Mouse (Mus musculus) heart, adult 2 months (tissue): ENCODE results near the gene Gm16223. TPM values are rescaled to one million over a fixed set of nuclear protein-coding genes. Genes with fewer than 3 reads are reported as not detected.

ENCODE experiments used
- DNase-seq, 2 experiments: peaks; one replicate each; pipeline ENCODE4 v3.0.0; 2021
- H3K27ac ChIP-seq: fragments of 200-600 bp; 2 replicates; pipeline ENCODE4 v1.8.1; 2022
- H3K27me3 ChIP-seq: fragments of 200-500 bp; 2 replicates; pipeline ENCODE4 v1.6.1; 2012; ENCODE audit warnings: mild to moderate bottlenecking, low read length, inconsistent platforms, mixed read lengths; ENCODE audit not compliant: control insufficient read depth, insufficient read depth
- H3K36me3 ChIP-seq: fragments of 200-500 bp; 2 replicates; pipeline ENCODE4 v1.6.1; 2012; ENCODE audit warnings: low read length, inconsistent platforms; ENCODE audit not compliant: control insufficient read depth, insufficient read depth
- H3K4me1 ChIP-seq: fragments of 200-500 bp; 2 replicates; pipeline ENCODE4 v1.6.1; 2011; ENCODE audit warnings: low read length; ENCODE audit not compliant: control insufficient read depth, insufficient read depth
- H3K4me3 ChIP-seq: fragments of 200-600 bp; 2 replicates; pipeline ENCODE4 v1.8.1; 2022
- H3K79me2 ChIP-seq: fragments of 200-500 bp; replicated peaks from 2 replicates; pipeline ENCODE4 v1.6.1; 2012; ENCODE audit warnings: mild to moderate bottlenecking, inconsistent platforms, low read length, moderate library complexity, mixed read lengths; ENCODE audit not compliant: control insufficient read depth, insufficient read depth
- H3K9ac ChIP-seq: fragments of 200-500 bp; 2 replicates; pipeline ENCODE4 v1.6.1; 2012; ENCODE audit warnings: low read depth, mild to moderate bottlenecking, control low read depth, inconsistent platforms, low read length, mixed read lengths
- CTCF ChIP-seq: fragments of 200-600 bp; IDR thresholded peaks from 2 replicates; pipeline ENCODE4 v1.8.1; 2022; ENCODE audit warnings: antibody characterized with exemption, mild to moderate bottlenecking, moderate library complexity
- EP300 ChIP-seq: fragments of 200-500 bp; IDR thresholded peaks from 2 replicates; pipeline ENCODE4 v1.6.1; 2011; ENCODE audit warnings: low read depth, low read length, control low read depth; ENCODE audit not compliant: insufficient read depth
- POLR2A ChIP-seq: fragments of 200-500 bp; IDR thresholded peaks from 2 replicates; pipeline ENCODE4 v1.6.1; 2011; ENCODE audit warnings: mild to moderate bottlenecking, low read depth, low read length, control low read depth; ENCODE audit not compliant: insufficient read depth
- WGBS: fragments of 180-500 bp; shearing (Covaris S2); methylation state at CpG from one replicate; pipeline ENCODE4 v1.1.7; 2018; 5-methylcytosine and 5-hydroxymethylcytosine counted together
- intact Hi-C: fragments of 180-260 bp; cut with DNase I; formaldehyde crosslinking; loops from one replicate; pipeline ENCODE4 v1.15.1; 2025
- polyA plus RNA-seq: library from polyadenylated mRNA; depleted of rRNA; stranded (reverse); fragments of >200 nt; gene quantifications from 2 replicates; pipeline ENCODE4 v1.2.3, GENCODE M21; 2012
- total RNA-seq, 2 experiments: library from RNA; stranded (reverse); gene quantifications; 2 replicates each; pipeline ENCODE4 v1.2.3; 2021

Gene Gm16223
- total and polyA plus RNA-seq, 3 experiments, result 0.09 to 0.16 TPM; not detected in 1

DNA sequence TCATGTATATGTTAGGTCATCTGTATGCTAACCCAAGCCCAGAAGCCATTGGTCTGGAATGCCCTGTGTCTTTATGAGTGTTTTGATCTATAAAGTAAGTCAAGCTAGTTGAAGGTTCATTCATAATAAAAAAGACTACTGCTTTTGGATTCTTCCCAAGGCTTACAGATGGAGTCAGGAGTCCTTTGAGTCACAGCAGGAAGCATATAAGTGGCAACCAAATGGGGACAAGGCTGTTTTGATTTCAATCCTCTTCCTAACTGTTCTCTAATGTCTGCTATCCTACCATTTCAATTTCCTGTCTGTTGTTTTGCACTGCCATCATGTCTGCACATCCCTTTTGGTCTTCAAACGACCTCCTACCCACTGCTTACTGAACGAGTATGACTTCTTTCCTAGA is 2.7 kb upstream of the Gm16223 start:
- no peak for DNase-seq
- Histone ChIP-seq H3K36me3 (no peaks in the 10 kb centered on the region), H3K9ac (no peak overlapping the region), H3K79me2 (no peaks in the 10 kb centered on the region), H3K27ac (no peak overlapping the region), H3K4me3 (no peak overlapping the region), H3K4me1 (no peaks in the 10 kb centered on the region), H3K27me3 (no peaks in the 10 kb centered on the region)
- intact Hi-C loops, result no loop called here
- no peak for TF ChIP-seq CTCF
- 29% methylated on average over 2 of the region's 2 CpGs for WGBS

DNA sequence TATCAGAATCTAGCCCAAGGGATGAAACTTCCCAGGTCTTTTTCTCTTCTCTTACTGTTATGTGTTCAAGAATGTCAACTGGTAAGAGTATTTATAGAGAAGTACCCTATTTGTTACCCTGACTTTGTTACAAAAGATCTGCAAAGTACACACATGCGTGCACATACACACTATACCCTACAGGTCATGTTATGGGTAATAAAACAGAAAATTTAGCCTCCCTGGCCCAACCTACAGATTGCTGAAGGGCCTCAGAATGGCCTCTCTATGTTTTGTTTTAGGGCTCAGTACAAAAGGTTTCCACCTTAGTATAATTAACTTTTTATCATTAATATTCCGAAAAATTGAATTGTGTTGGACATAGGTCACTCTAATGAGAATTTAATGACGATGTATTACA is 685 bp upstream of the Gm16223 start:
- Histone ChIP-seq H3K4me1 (no peaks in the 10 kb centered on the region), H3K79me2 (no peaks in the 10 kb centered on the region), H3K9ac (no peak overlapping the region), H3K27ac (no peak overlapping the region), H3K36me3 (no peaks in the 10 kb centered on the region), H3K27me3 (no peaks in the 10 kb centered on the region), H3K4me3 (no peak overlapping the region)
- TF ChIP-seq CTCF (no peak), EP300 (no peak), POLR2A (no peak)
- no peak for DNase-seq
- intact Hi-C loops, result no loop called here
- WGBS, result 65% methylated on average over 3 of the region's 3 CpGs

DNA sequence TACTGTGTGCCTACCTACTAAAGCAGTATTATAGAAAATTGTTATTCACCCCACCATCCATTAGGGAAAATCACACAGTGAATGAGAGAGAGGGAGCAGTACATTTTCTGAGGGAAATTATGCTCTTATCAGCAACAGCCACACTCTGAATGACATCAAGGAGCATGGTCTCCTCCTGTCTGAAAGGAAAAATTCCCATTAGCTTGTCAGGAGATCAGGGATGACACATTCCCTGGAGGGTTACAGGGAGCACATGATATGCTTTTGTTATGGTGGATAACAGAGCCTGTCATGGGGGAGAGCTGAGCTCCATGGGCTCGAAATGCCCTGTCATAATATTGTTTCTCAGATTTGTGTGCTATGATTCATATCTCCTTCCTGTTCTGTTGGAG is 424 bp downstream of the Gm16223 start:
- Histone ChIP-seq H3K36me3 (no peaks in the 10 kb centered on the region), H3K9ac (no peak overlapping the region), H3K27ac (no peak overlapping the region), H3K4me1 (no peaks in the 10 kb centered on the region), H3K79me2 (no peaks in the 10 kb centered on the region), H3K4me3 (no peak overlapping the region), H3K27me3 (no peaks in the 10 kb centered on the region)
- no peak for TF ChIP-seq EP300
- no peak for TF ChIP-seq POLR2A
- TF ChIP-seq CTCF, result no peak
- 48% methylated on average over 1 of the region's 1 CpGs for WGBS
- intact Hi-C loops, result no loop called here
- no peak for DNase-seq

DNA sequence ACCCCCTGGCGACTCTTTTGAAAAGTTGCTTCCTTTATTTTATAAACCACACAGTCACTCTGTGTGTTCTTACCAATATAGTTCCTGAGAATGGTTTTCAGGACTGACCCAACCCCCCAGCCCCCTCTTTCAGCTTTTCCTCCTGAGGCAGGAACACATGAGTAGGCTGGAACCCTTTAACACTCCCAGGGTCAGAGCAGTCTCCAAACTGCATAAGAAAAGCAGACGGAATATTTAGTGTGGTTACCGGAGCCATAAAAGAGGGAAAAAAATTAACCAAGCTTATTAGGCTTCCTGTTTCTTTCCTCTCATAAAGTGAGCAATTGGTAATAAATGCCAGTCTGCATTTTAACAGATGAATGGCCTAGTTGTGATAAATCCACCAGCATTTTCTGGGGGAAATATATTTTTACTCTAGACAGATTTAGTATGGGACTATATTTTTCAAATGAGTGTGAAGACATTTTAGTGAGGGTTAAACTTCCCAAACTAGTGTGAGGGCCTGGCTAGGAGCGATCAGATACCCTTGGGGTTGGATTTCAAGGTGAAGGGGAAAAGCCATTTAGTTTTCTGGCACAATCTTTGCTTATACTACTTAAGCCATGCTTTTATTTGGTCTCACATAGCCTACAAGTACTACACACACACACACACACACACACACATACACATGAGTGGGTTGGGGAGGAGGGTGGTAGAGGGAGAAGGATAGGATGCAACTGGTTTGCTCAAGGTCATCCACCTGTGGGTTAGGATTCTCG is 49.0 kb downstream of the Gm16223 start:
- intact Hi-C loops, result no loop called here
- no peaks in the 10 kb centered on the region for H3K36me3 ChIP-seq

DNA sequence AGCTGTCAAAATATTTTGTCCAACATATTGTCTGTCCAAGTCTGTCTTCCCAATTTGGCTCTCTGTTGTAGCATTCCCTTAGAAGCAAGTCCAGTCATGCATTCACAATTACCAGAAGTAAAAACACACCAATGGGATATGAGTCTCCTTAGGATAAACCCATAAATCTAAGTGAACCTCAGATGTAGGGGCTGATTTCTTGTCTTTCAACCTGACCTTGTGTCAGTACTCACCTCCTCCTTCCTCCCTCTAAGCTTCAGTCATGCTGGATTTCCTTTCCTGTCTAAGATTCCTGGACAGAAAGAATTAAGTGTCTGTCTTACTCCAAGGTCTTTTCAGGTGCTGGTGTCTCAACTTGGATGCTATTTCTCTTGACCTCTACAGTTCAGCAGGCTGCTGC is 57.8 kb downstream of the Gm16223 start:
- Histone ChIP-seq H3K4me1 (no peaks in the 10 kb centered on the region), H3K27ac (no peak overlapping the region), H3K36me3 (no peaks in the 10 kb centered on the region), H3K9ac (no peak overlapping the region), H3K4me3 (no peak overlapping the region), H3K79me2 (no peaks in the 10 kb centered on the region), H3K27me3 (no peaks in the 10 kb centered on the region)
- no peak for DNase-seq
- intact Hi-C loops, result no loop called here
- no peak for TF ChIP-seq EP300

More for the DNA sequence above, 49.0 kb downstream of the Gm16223 start:
- Histone ChIP-seq H3K9ac (no peak overlapping the region), H3K27ac (no peak overlapping the region), H3K79me2 (no peaks in the 10 kb centered on the region), H3K4me1 (no peaks in the 10 kb centered on the region), H3K4me3 (no peak overlapping the region), H3K27me3 (no peaks in the 10 kb centered on the region)
- no peak for DNase-seq
- 76% methylated on average over 5 of the region's 5 CpGs for WGBS
- no peak for TF ChIP-seq EP300

DNA sequence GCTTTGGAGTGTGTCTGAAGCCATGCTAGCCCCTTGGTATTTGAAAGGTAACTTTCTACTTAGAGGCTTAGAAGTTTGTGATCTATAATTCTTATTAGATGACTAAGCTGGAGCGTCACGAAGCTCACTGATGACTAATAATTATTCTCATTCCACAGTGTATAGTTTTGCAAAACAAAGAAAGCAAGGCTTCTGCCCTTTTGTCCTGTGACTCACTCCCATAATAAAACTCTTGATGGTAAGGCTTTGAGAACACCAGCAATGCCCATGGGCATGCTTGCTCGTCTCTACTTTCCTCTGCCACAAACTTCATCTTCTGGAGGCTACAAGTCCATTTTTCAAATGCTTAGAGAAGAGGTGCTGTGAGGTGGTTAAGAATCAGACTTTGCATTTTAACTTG is 87.9 kb downstream of the Gm16223 start:
- H3K4me1 ChIP-seq, result no peaks in the 10 kb centered on the region
- TF ChIP-seq CTCF (no peak), EP300 (no peak), POLR2A (no peak)
- H3K27me3 ChIP-seq, result no peaks in the 10 kb centered on the region
- H3K4me3 ChIP-seq, result no peak overlapping the region
- H3K27ac ChIP-seq, result no peak overlapping the region
- 63% methylated on average over 3 of the region's 3 CpGs for WGBS
- no peaks in the 10 kb centered on the region for H3K79me2 ChIP-seq
- intact Hi-C loops, result no loop called here
- H3K36me3 ChIP-seq, result no peaks in the 10 kb centered on the region
- H3K9ac ChIP-seq, result no peak overlapping the region
- DNase-seq, result no peak

DNA sequence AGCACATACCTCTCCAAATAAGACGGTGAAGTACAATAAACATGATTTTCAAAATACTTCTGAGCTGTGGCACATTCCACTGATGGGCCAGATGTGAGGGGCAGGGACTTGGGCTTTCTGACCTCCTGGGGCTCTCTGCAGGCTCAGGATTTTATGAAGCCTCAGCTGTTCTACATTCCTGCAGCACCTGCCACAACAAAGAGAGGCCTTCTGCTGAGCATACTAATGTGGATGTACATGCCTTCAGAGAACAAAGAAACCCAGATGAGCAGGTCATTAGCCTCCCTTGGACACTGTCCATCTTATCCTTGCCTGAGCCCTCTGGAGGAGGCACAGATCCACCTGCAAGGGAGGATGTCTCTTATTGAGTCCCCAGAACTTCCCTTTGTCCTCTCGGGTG is 97.0 kb downstream of the Gm16223 start:
- intact Hi-C loops, result no loop called here
- H3K4me3 ChIP-seq, result no peak overlapping the region
- no peak overlapping the region for H3K27ac ChIP-seq
- no peak for DNase-seq
- H3K36me3 ChIP-seq, result no peaks in the 10 kb centered on the region
- no peak for TF ChIP-seq CTCF
- no peak for TF ChIP-seq EP300
- no peak for TF ChIP-seq POLR2A
- H3K27me3 ChIP-seq, result no peaks in the 10 kb centered on the region
- 76% methylated on average over 2 of the region's 2 CpGs for WGBS
- no peaks in the 10 kb centered on the region for H3K79me2 ChIP-seq
- H3K9ac ChIP-seq, result no peak overlapping the region
- H3K4me1 ChIP-seq, result no peaks in the 10 kb centered on the region
